Comparison of ENCODE assay signal across 12 mouse cellular contexts in the genomic region with DNA sequence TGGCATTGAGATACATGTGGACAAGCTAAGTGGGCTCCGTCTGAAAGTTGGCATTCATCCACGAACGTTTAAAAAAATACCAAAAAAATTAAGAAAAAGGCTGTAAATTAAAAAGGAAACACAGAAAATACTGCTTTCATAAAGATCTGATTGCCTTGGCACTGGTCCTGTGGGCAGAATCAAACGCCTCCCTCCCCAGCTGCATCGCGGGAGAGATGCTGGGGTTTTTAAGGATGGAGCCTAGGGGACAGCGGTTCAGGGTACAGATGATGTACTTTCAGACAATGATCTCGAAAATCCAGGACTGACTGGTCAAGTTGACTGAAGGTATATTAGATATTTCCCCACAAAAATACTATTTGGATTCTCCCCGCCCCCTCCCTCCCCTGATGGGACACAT. TPM values are rescaled to one million over a fixed set of nuclear protein-coding genes. Genes with fewer than 3 reads are reported as not detected.
A peak's percentile ranks its signal among the peaks of the same experiment; 100 is the strongest.
DNase-seq lines count a peak whose midpoint lies in the region; ATAC-seq and TF ChIP-seq lines count a peak whose summit lies in the region.
"Had no signal": no experiment of that assay in that cellular context is flagged by ENCODE, and none has a peak within 500 bp of the region (broad histone marks: within the 10 kb centered on the region; RNA-seq: fewer than 3 reads in every experiment).

No protein-coding gene starts in this region.

- intact Hi-C loops in heart, postnatal 10 days (cut with DNase I): no loop called here
- intact Hi-C loops in left cerebral cortex, adult 2 months (cut with DNase I): loop anchor here (2.0 kb wide), 1 partner anchor 49 kb away; a partner anchor contains a TSS

- no peak for ATAC-seq in heart, embryonic 15.5 days (replicated peaks; ENCODE audit: insufficient number of reproducible peaks, insufficient read depth, low FRiP score, low read depth)
- peak; percentile 15; the same call in 1 of the 2 replicates for ATAC-seq in granulocyte monocyte progenitor cell, adult 5-6 weeks (replicated peaks; ENCODE audit: poor library complexity, severe bottlenecking)

- TF ChIP-seq POLR2A in ES-Bruce4 (IDR thresholded peaks at IDR 0.05; ENCODE audit: insufficient read depth, low read length): no peak

- WGBS in heart, embryonic 15.5 days: 87% methylated on average over 9 of the region's 9 CpGs

- no peak for TF ChIP-seq EP300 in ES-Bruce4 (IDR thresholded peaks at IDR 0.05; ENCODE audit: insufficient read depth, low read depth, low read length)

- H3K9me3 ChIP-seq in heart, embryonic 15.5 days (replicated peaks): no peaks in the 10 kb centered on the region
- H3K9me3 ChIP-seq in ES-Bruce4 (replicated peaks; ENCODE audit: control insufficient read depth, insufficient read depth, low read length, poor library complexity, severe bottlenecking): no peaks in the 10 kb centered on the region
- H3K9me3 ChIP-seq: limb, embryonic 13.5 days had no signal

- peak overlapping the region; percentile 50; the same call in 1 of the 2 replicates for H3K4me3 ChIP-seq in heart, embryonic 15.5 days
- H3K4me3 ChIP-seq in left cerebral cortex, adult 2 months: no peak overlapping the region
- no peak overlapping the region for H3K4me3 ChIP-seq in ES-Bruce4 (ENCODE audit: low read depth, low read length)
- H3K4me3 ChIP-seq: erythroblast, embryonic 14.5 days had no signal

- H3K27me3 ChIP-seq in heart, embryonic 15.5 days: 0 out of 2 replicates have a peak, but pooled peaks cover 4% of the 10 kb centered on the region
- H3K27me3 ChIP-seq in ES-Bruce4 (ENCODE audit: control insufficient read depth, insufficient read depth, low read length, poor library complexity, severe bottlenecking): no peaks in the 10 kb centered on the region
- H3K27me3 ChIP-seq: limb, embryonic 13.5 days had no signal

- H3K36me3 ChIP-seq in heart, embryonic 15.5 days: no peaks in the 10 kb centered on the region
- H3K36me3 ChIP-seq in ES-Bruce4 (ENCODE audit: control insufficient read depth, insufficient read depth, low read length, poor library complexity, severe bottlenecking): peaks cover 2% of the 10 kb centered on the region; the same call in 1 of the 2 replicates

- H3K4me1 ChIP-seq in heart, embryonic 15.5 days (replicated peaks): 0 out of 2 replicates have a peak, but pooled peaks cover 6% of the 10 kb centered on the region
- H3K4me1 ChIP-seq in ES-Bruce4 (ENCODE audit: control insufficient read depth, insufficient read depth, low read length): peaks cover 1% of the 10 kb centered on the region

- no peak overlapping the region for H3K27ac ChIP-seq in heart, embryonic 15.5 days
- H3K27ac ChIP-seq in left cerebral cortex, adult 2 months: peak overlapping the region; percentile 63
- H3K27ac ChIP-seq in ES-Bruce4 (ENCODE audit: insufficient read depth, low read length): no peak overlapping the region
- H3K27ac ChIP-seq: limb, embryonic 13.5 days had no signal

- H3K4me2 ChIP-seq in heart, embryonic 15.5 days: peak overlapping the region; percentile 84

- DNase-seq in heart, postnatal 10 days: no peak
- DNase-seq in left cerebral cortex, adult 2 months (ENCODE audit: extremely low spot score in 1 of 2, low spot score in 2 of 2): no peak
- DNase-seq in left cerebral cortex, adult 9 months (ENCODE audit: low spot score in 2 of 2): no peak
- DNase-seq in ovary, adult 18-20 months (ENCODE audit: low spot score): no peak
- DNase-seq: cerebellum, adult 11-12 months; kidney, adult 11 months; lung, postnatal 36 days had no signal

- no peak for TF ChIP-seq CTCF in left cerebral cortex, adult 2 months (IDR thresholded peaks at IDR 0.05)
- TF ChIP-seq CTCF in ES-Bruce4 (IDR thresholded peaks at IDR 0.05; ENCODE audit: low read depth, low read length): no peak

- no peak overlapping the region for H3K9ac ChIP-seq in heart, embryonic 15.5 days
- peak overlapping the region; percentile 71 for H3K9ac ChIP-seq in ES-Bruce4 (ENCODE audit: low read depth, poor library complexity, severe bottlenecking)

RNA-seq across cellular contexts. Expression of a gene that starts 49.9 kb away (rescaled TPM):
- 7.8 and 13.3 TPM in 2 replicates for polyA plus RNA-seq in heart, embryonic 15.5 days (2015; fragmentation: Nextera tagmentation; extraction: Ambion mirVana)
- 1 to 10 TPM; 6.7 to 8.4 TPM for total RNA-seq in heart, postnatal 10 days (2021)
- total RNA-seq in left cerebral cortex, adult 2 months (2021): 100 to 1,000 TPM; 653 to 673 TPM
- polyA plus RNA-seq in ES-Bruce4 (2011; ENCODE audit: insufficient read depth, insufficient read length, low read depth, missing spikeins): 109 and 110 TPM in 2 replicates
- 0.39 and 2.7 TPM in 2 replicates for total RNA-seq in granulocyte monocyte progenitor cell, adult 5-6 weeks (2014; fragmentation: Nextera tagmentation)
- total RNA-seq in granulocyte monocyte progenitor cell, adult 5-6 weeks (2017): 2.7 and 5.2 TPM in 2 replicates

Comparison
In these comparisons a context has a peak if more than half of its experiments do, and no peak if none do; other contexts are left out.
1. RNA of a gene that starts 49.9 kb away (total RNA-seq): 653 to 673 TPM in left cerebral cortex, adult 2 months; 6.7 to 8.4 TPM in heart, postnatal 10 days and 0.39 to 5.2 TPM in granulocyte monocyte progenitor cell, adult 5-6 weeks; every median in the first group is over 10 times any median in the second.